Mouse (Mus musculus) cerebellum, adult 2 months (tissue): Measurements from ENCODE around the gene Dnajc2.

ENCODE experiments used
- CTCF ChIP-seq: fragments of 200-500 bp; IDR thresholded peaks from 2 replicates; pipeline ENCODE4 v1.5.1; 2011; ENCODE audit warnings: low read depth, mild to moderate bottlenecking, control low read depth, low read length, moderate library complexity, borderline replicate concordance; ENCODE audit not compliant: insufficient read depth
- POLR2A ChIP-seq: fragments of 200-500 bp; IDR thresholded peaks from 2 replicates; pipeline ENCODE4 v1.6.1; 2011; ENCODE audit warnings: low read length, control low read depth, borderline replicate concordance; ENCODE audit not compliant: insufficient read depth

GRCm38 (mm10) chr5:21724427-21724826 is 60.6 kb downstream of the Dnajc2 start:
- TF ChIP-seq CTCF (no peak), POLR2A (no peak)
